ENCODE assay signal across 9 mouse cellular contexts in genomic region chr4:106559343-106560212, GRCm38 (mm10). TPM values are rescaled to one million over a fixed set of nuclear protein-coding genes. Genes with fewer than 3 reads are reported as not detected.
A peak's percentile ranks its signal among the peaks of the same experiment; 100 is the strongest.
DNase-seq lines count a peak whose midpoint lies in the region; ATAC-seq and TF ChIP-seq lines count a peak whose summit lies in the region.
"Had no signal": no experiment of that assay in that cellular context is flagged by ENCODE, and none has a peak within 500 bp of the region (broad histone marks: within the 10 kb centered on the region; RNA-seq: fewer than 3 reads in every experiment).

No protein-coding gene starts in this region.

- no peak; the same call in 1 of the 2 replicates for TF ChIP-seq CTCF in stomach, postnatal 0 days (IDR thresholded peaks at IDR 0.05; ENCODE audit: low read depth)

- ATAC-seq in lung, embryonic 15.5 days (ENCODE audit: borderline replicate concordance, extremely low read depth, low FRiP score, low TSS enrichment): no peak
- ATAC-seq in hindbrain, embryonic 11.5 days (ENCODE audit: low FRiP score): no peak
- no peak for ATAC-seq in liver, embryonic 13.5 days (ENCODE audit: low read depth)
- ATAC-seq in stomach, postnatal 0 days (ENCODE audit: low FRiP score, low TSS enrichment): peak; percentile 58

- H3K27ac ChIP-seq in lung, embryonic 15.5 days: 0 out of 2 replicates have a peak overlapping the region, but pooled peaks have one; percentile 62
- peak overlapping the region; percentile 81; the same call in 1 of the 2 replicates for H3K27ac ChIP-seq in hindbrain, embryonic 11.5 days (ENCODE audit: low read depth, low read length)
- peak overlapping the region; percentile 81 for H3K27ac ChIP-seq in liver, embryonic 13.5 days
- peak overlapping the region; percentile 84 for H3K27ac ChIP-seq in stomach, postnatal 0 days (replicated peaks)

- H3K4me3 ChIP-seq in lung, embryonic 15.5 days: peak overlapping the region; percentile 83; the same call in 1 of the 2 replicates
- H3K4me3 ChIP-seq in hindbrain, embryonic 11.5 days (ENCODE audit: low read depth, low read length): peak overlapping the region; percentile 94
- peak overlapping the region; percentile 87 for H3K4me3 ChIP-seq in liver, embryonic 13.5 days (replicated peaks)
- peak overlapping the region; percentile 65; the same call in 1 of the 2 replicates for H3K4me3 ChIP-seq in stomach, postnatal 0 days (ENCODE audit: low read depth, low read length)

- H3K9me3 ChIP-seq in lung, embryonic 15.5 days: no peaks in the 10 kb centered on the region
- no peaks in the 10 kb centered on the region for H3K9me3 ChIP-seq in hindbrain, embryonic 11.5 days (ENCODE audit: control insufficient read depth, low read length)
- H3K9me3 ChIP-seq in liver, embryonic 13.5 days (replicated peaks): no peaks in the 10 kb centered on the region
- no peaks in the 10 kb centered on the region for H3K9me3 ChIP-seq in stomach, postnatal 0 days (ENCODE audit: control insufficient read depth, low read length)

- TF ChIP-seq EP300 in stomach, postnatal 0 days (optimal IDR thresholded peaks at IDR 0.05): no peak

- DNase-seq in lung, postnatal 10 days: no peak
- DNase-seq in hindbrain, embryonic 11.5 days (ENCODE audit: low spot score): no peak
- no peak for DNase-seq in liver, embryonic 13.5 days
- DNase-seq in stomach, postnatal 0 days (ENCODE audit: low spot score): no peak
- no peak for DNase-seq in thymus, postnatal 36 days
- DNase-seq in spleen, postnatal 14 days (ENCODE audit: low spot score in 2 of 2): no peak
- DNase-seq: lung, postnatal 4 days; thymus, postnatal 14 days had no signal

- H3K4me2 ChIP-seq in lung, embryonic 15.5 days: peak overlapping the region; percentile 95
- peak overlapping the region; percentile 94 for H3K4me2 ChIP-seq in hindbrain, embryonic 11.5 days (replicated peaks; ENCODE audit: low read depth, low read length)
- H3K4me2 ChIP-seq in liver, embryonic 13.5 days: peak overlapping the region; percentile 98
- H3K4me2 ChIP-seq in stomach, postnatal 0 days (replicated peaks; ENCODE audit: low read depth): peak overlapping the region; percentile 87

- peaks cover under 1% of the 10 kb centered on the region for H3K36me3 ChIP-seq in lung, embryonic 15.5 days
- 0 out of 2 replicates have a peak, but pooled peaks cover 3% of the 10 kb centered on the region for H3K36me3 ChIP-seq in hindbrain, embryonic 11.5 days (ENCODE audit: control insufficient read depth, insufficient read depth, low read length)
- H3K36me3 ChIP-seq in liver, embryonic 13.5 days: peaks cover 15% of the 10 kb centered on the region
- no peaks in the 10 kb centered on the region for H3K36me3 ChIP-seq in stomach, postnatal 0 days (ENCODE audit: control insufficient read depth, insufficient read depth, low read length)

- no peak overlapping the region; the same call in 1 of the 2 replicates for H3K9ac ChIP-seq in lung, embryonic 15.5 days
- H3K9ac ChIP-seq in hindbrain, embryonic 11.5 days (ENCODE audit: low read depth, low read length): peak overlapping the region; percentile 38
- peak overlapping the region; percentile 89 for H3K9ac ChIP-seq in liver, embryonic 13.5 days
- no peak overlapping the region for H3K9ac ChIP-seq in stomach, postnatal 0 days (ENCODE audit: low read length)

- peaks cover 32% of the 10 kb centered on the region for H3K4me1 ChIP-seq in lung, embryonic 15.5 days
- H3K4me1 ChIP-seq in hindbrain, embryonic 11.5 days (replicated peaks; ENCODE audit: control insufficient read depth, insufficient read depth, low read length): peaks cover 13% of the 10 kb centered on the region
- H3K4me1 ChIP-seq in liver, embryonic 13.5 days (replicated peaks): peaks cover 52% of the 10 kb centered on the region
- H3K4me1 ChIP-seq in stomach, postnatal 0 days (replicated peaks; ENCODE audit: control insufficient read depth, insufficient read depth): peaks cover 10% of the 10 kb centered on the region; the same call in 1 of the 2 replicates

- H3K27me3 ChIP-seq in lung, embryonic 15.5 days: no peaks in the 10 kb centered on the region
- no peaks in the 10 kb centered on the region for H3K27me3 ChIP-seq in hindbrain, embryonic 11.5 days (ENCODE audit: control insufficient read depth, insufficient read depth, low read length)
- H3K27me3 ChIP-seq in liver, embryonic 13.5 days: no peaks in the 10 kb centered on the region
- H3K27me3 ChIP-seq in stomach, postnatal 0 days (ENCODE audit: control insufficient read depth, insufficient read depth, low read length): no peaks in the 10 kb centered on the region

- WGBS in lung, embryonic 15.5 days: 24% methylated on average over 13 of the region's 13 CpGs
- WGBS in hindbrain, embryonic 11.5 days: 30% methylated on average over 13 of the region's 13 CpGs
- 28% methylated on average over 13 of the region's 13 CpGs for WGBS in liver, embryonic 13.5 days (ENCODE audit: insufficient replicate concordance)
- 32% methylated on average over 13 of the region's 13 CpGs for WGBS in stomach, postnatal 0 days

RNA-seq across cellular contexts. Expression of gene Dhcr24, which starts 1.3 kb away (rescaled TPM):
- 4.6 and 4.9 TPM in 2 replicates for polyA plus RNA-seq in lung, embryonic 15.5 days (2015; fragmentation: Nextera tagmentation; extraction: Ambion mirVana)
- 29.6 and 34.9 TPM in 2 replicates for polyA plus RNA-seq in hindbrain, embryonic 11.5 days (2014; fragmentation: Nextera tagmentation; extraction: Ambion mirVana)
- polyA plus RNA-seq in liver, embryonic 13.5 days (2015; fragmentation: Nextera tagmentation; extraction: Ambion mirVana): 5.4 and 6.5 TPM in 2 replicates
- 4.7 and 7.1 TPM in 2 replicates for polyA plus RNA-seq in stomach, postnatal 0 days (2015; fragmentation: Nextera tagmentation; extraction: Ambion mirVana)

RNA-seq across cellular contexts. Expression of gene Lexm, which starts 57.5 kb away (rescaled TPM):
- not detected in 2 replicates for polyA plus RNA-seq in lung, embryonic 15.5 days (2015; fragmentation: Nextera tagmentation; extraction: Ambion mirVana)
- polyA plus RNA-seq in hindbrain, embryonic 11.5 days (2014; fragmentation: Nextera tagmentation; extraction: Ambion mirVana): 0.17 and 0.19 TPM in 2 replicates
- polyA plus RNA-seq in liver, embryonic 13.5 days (2015; fragmentation: Nextera tagmentation; extraction: Ambion mirVana): 0.24 and 0.30 TPM in 2 replicates
- polyA plus RNA-seq in stomach, postnatal 0 days (2015; fragmentation: Nextera tagmentation; extraction: Ambion mirVana): 0.08 TPM in 1 of 2 replicates, not detected in the other

Comparison
In these comparisons a context has a peak if more than half of its experiments do, and no peak if none do; other contexts are left out.
1. H3K9ac ChIP-seq: peak in hindbrain, embryonic 11.5 days (single experiment) and liver, embryonic 13.5 days (single experiment); none in lung, embryonic 15.5 days (single experiment) and stomach, postnatal 0 days (single experiment).
2. Peak in every context shown above with its lines, with median percentiles within 50 percentile points of each other: H3K27ac ChIP-seq, H3K4me2 ChIP-seq and H3K4me3 ChIP-seq.